Mouse (Mus musculus): Measurements from ENCODE around the gene Smarcad1.

DNA sequence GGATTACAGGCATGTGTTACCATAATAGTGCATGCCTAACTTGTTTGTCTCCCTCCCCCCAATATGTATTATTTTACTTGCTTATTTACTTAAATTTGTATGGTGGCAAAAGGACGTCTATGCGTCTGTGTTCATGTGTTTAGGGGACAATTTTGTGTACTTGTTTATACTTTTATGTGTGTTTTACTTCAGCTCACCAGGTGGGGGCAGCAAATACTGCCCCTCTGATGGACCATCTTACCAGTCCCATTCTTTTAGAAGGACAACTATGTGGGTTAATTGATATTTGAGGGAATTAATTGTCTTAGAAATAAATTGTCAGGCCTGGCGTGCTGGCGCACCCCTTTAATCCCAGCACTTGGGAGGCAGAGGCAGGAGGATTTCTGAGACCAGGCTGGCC is 6.7 kb downstream of the Smarcad1 start:
- TF ChIP-seq CTCF (IDR thresholded peaks at IDR 0.05; ENCODE audit: control insufficient read depth, insufficient read depth, low read length) (no peak), POLR2A (IDR thresholded peaks at IDR 0.05; ENCODE audit: borderline replicate concordance, control insufficient read depth, low read depth, low read length) (no peak)

All from bone marrow, adult 2 months (tissue).